Mouse (Mus musculus) adrenal gland, adult 2 months (tissue): ENCODE measurements around the gene 1700018F24Rik. TPM values are rescaled to one million over a fixed set of nuclear protein-coding genes. Genes with fewer than 3 reads are reported as not detected.
"Not testable (repeated sequence)": the region's sequence is repeated elsewhere in the genome, so short reads cannot be mapped to it uniquely, and the experiment has no call there.

ENCODE experiments used
- DNase-seq: peaks from one replicate; pipeline ENCODE4 v3.0.0; 2021
- polyA plus RNA-seq: library from polyadenylated mRNA; depleted of rRNA; stranded (reverse); fragments of >200 nt; gene quantifications from 2 replicates; pipeline ENCODE4 v1.2.3, GENCODE M21; 2012; rRNA removed
- total RNA-seq, 2 experiments: library from RNA; stranded (reverse); gene quantifications; 2 replicates each; pipeline ENCODE4 v1.2.3; 2021

Gene 1700018F24Rik
- total and polyA plus RNA-seq, 3 experiments: not detected

- DNase-seq: no peak
Measured at GRCm38 (mm10) chr5:145081866-145082613, 39.2 kb downstream of the 1700018F24Rik start.

DNA sequence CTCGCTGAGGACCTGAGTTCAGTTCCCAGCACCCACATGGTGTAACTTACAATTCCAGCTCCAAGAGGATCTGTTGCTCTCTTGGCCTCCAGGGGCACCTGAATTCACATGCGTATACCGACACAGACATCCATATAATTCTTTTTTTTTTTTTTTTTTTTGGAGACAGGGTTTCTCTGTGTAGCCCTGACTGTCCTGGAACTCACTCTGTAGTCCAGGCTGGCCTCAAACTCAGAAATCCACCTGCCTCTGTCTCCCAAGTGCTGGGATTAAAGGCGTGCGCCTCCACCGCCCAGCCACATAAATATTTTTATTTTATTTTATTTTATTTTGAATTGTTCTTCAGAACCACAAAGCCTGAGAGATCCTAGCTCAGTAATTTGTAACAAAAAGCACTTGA lies 40.4 kb downstream of the 1700018F24Rik start:
- not testable (repeated sequence) for DNase-seq

GRCm38 (mm10) chr5:145083632-145084451 lies 41.1 kb downstream of the 1700018F24Rik start, which contains the start of the genes Arpc1a and Kpna7:
Gene Arpc1a (plus strand): TSS chr5:145083830.
Gene Kpna7 (minus strand): TSS chr5:145084030.
- peak; percentile 96 for DNase-seq

DNA sequence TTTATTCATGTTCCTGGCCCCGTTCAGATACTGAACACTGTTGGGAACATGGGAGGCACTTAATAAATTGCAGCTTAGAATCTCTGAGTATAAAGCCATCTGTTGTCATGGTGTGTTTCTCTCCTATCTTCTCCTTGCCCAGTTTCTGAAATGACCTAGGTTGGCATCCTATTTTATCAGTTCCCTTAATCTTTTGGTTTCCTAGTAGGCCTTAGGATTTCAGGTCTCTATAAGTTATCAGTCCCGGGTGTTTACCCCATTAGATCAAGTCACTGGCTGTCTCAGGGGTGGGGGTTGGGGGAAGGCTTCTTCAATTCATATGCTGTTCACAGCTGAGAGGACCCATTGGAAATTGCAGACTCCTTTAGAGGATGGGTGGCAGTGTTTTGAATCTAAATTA lies 42.0 kb downstream of the 1700018F24Rik start:
- DNase-seq: no peak

GRCm38 (mm10) chr5:145088186-145088585 lies 45.4 kb downstream of the 1700018F24Rik start:
- no peak for DNase-seq

DNA sequence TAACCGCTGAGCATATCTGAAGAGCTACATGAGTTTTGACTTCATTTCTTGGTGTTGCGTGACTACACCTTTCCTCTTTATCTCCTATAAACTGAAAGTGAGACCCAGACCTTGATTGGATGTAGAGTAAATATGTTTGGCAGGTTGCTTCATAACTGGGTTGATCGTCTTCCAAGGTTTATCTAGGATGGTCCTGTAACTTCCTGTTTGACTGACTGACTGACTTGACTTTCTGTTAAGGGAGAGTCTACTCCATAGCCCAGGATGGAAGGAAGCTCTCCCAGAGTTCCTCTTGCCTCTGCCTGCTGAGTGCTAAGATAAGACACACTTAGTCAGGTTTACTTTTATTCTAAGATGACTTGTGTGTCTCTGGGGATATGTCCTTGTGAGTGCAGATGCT lies 47.1 kb downstream of the 1700018F24Rik start:
- DNase-seq: no peak

Other genes starting within 250 kb of the 1700018F24Rik start
- 10 to 100 TPM; 19.5 to 21.6 TPM for gene Smurf1, start 77.1 kb upstream of the 1700018F24Rik start, total RNA-seq
- 18.6 and 20.7 TPM in 2 replicates for gene Smurf1, start 77.1 kb upstream of the 1700018F24Rik start, polyA plus RNA-seq
- not detected for gene Gm4871, start 10.2 kb upstream of the 1700018F24Rik start, total RNA-seq
- gene Gm4871, start 10.2 kb upstream of the 1700018F24Rik start, polyA plus RNA-seq: not detected in 2 replicates
- 100 to 1,000 TPM; 111 to 129 TPM for gene Arpc1a, start 40.8 kb downstream of the 1700018F24Rik start, total RNA-seq
- gene Arpc1a, start 40.8 kb downstream of the 1700018F24Rik start, polyA plus RNA-seq: 70.9 and 78.6 TPM in 2 replicates
- gene Kpna7, start 41.0 kb downstream of the 1700018F24Rik start, total RNA-seq: not detected
- gene Kpna7, start 41.0 kb downstream of the 1700018F24Rik start, polyA plus RNA-seq: not detected in 2 replicates
- 100 to 1,000 TPM; 212 to 236 TPM for gene Arpc1b, start 71.2 kb downstream of the 1700018F24Rik start, total RNA-seq
- 450 and 491 TPM in 2 replicates for gene Arpc1b, start 71.2 kb downstream of the 1700018F24Rik start, polyA plus RNA-seq
- 10 to 100 TPM; 86.5 to 87.6 TPM for gene Pdap1, start 97.2 kb downstream of the 1700018F24Rik start, total RNA-seq
- 29.6 and 33.6 TPM in 2 replicates for gene Pdap1, start 97.2 kb downstream of the 1700018F24Rik start, polyA plus RNA-seq
- 100 to 1,000 TPM; 103 to 113 TPM for gene Bud31, start 97.4 kb downstream of the 1700018F24Rik start, total RNA-seq
- gene Bud31, start 97.4 kb downstream of the 1700018F24Rik start, polyA plus RNA-seq: 26.2 and 27.3 TPM in 2 replicates
- 10 to 100 TPM; 24.4 to 25.8 TPM for gene Ptcd1, start 124.1 kb downstream of the 1700018F24Rik start, total RNA-seq
- 18.9 and 23.8 TPM in 2 replicates for gene Ptcd1, start 124.1 kb downstream of the 1700018F24Rik start, polyA plus RNA-seq
- gene Cpsf4, start 124.2 kb downstream of the 1700018F24Rik start, total RNA-seq: 10 to 100 TPM; 19.8 to 20.1 TPM
- gene Cpsf4, start 124.2 kb downstream of the 1700018F24Rik start, polyA plus RNA-seq: 15.2 and 16.8 TPM in 2 replicates
- 100 to 1,000 TPM; 500 to 593 TPM for gene Atp5j2, start 149.1 kb downstream of the 1700018F24Rik start, total RNA-seq
- gene Atp5j2, start 149.1 kb downstream of the 1700018F24Rik start, polyA plus RNA-seq: 43.5 and 53.7 TPM in 2 replicates
- gene Zkscan14, start 158.9 kb downstream of the 1700018F24Rik start, total RNA-seq: 1 to 10 TPM; 8.4 to 9.2 TPM
- gene Zkscan14, start 158.9 kb downstream of the 1700018F24Rik start, polyA plus RNA-seq: 1.1 and 1.2 TPM in 2 replicates
- gene Zkscan5, start 161.6 kb downstream of the 1700018F24Rik start, total RNA-seq: 10 to 100 TPM; 11.2 to 13.5 TPM
- 3.2 and 3.6 TPM in 2 replicates for gene Zkscan5, start 161.6 kb downstream of the 1700018F24Rik start, polyA plus RNA-seq
- 10 to 100 TPM; 47.0 to 56.5 TPM for gene Zfp655, start 188.7 kb downstream of the 1700018F24Rik start, total RNA-seq
- gene Zfp655, start 188.7 kb downstream of the 1700018F24Rik start, polyA plus RNA-seq: 9.8 and 10.9 TPM in 2 replicates
- 10 to 100 TPM; 11.5 to 17.7 TPM for gene Zscan25, start 237.5 kb downstream of the 1700018F24Rik start, total RNA-seq
- 13.8 and 16.3 TPM in 2 replicates for gene Zscan25, start 237.5 kb downstream of the 1700018F24Rik start, polyA plus RNA-seq